Mouse (Mus musculus) bone marrow macrophage, adult 2 months (primary cell): ENCODE measurements around the gene Uck1.

Experiments
- CTCF ChIP-seq: IDR thresholded peaks from 2 replicates; pipeline ENCODE4 v1.5.1; 2012; ENCODE audit warnings: low read depth, mild to moderate bottlenecking, low read length, moderate library complexity
- POLR2A ChIP-seq: IDR thresholded peaks from 2 replicates; pipeline ENCODE4 v1.6.1; 2012; ENCODE audit warnings: mild to moderate bottlenecking, low read depth, low read length, borderline replicate concordance

DNA sequence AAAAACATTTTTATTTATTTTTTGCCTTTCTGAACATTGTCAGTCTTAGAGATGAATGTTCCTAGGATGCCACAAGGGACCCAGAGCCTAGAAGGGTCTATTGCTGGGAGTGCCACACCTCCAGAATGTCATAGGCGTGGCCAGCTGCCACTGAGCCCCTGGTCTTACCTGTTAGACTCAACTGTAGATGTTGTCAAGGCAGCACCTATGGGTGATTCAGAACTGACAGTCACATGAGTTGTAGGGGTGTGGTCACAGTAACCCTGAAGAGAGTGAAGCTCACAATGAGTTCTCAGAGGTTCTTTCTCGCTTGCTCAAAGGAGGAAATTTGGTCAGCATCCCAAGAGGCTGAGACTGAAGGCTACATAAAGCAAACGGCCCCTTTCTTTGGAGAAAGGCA is 35.3 kb upstream of the Uck1 start:
- no peak for TF ChIP-seq CTCF
- no peak for TF ChIP-seq POLR2A
